Mouse (Mus musculus) megakaryocyte, embryonic 14.5 days (primary cell): ENCODE results near the gene Sbk2.

Experiments used
- FLI1 ChIP-seq: IDR thresholded peaks from 2 replicates; pipeline ENCODE4 v1.6.1; 2012; ENCODE audit warnings: low read length, inconsistent platforms, mixed read lengths
- GATA1 ChIP-seq: IDR thresholded peaks from 3 replicates; pipeline ENCODE4 v1.6.1; 2012; ENCODE audit warnings: mixed read lengths, low read length, inconsistent platforms, borderline replicate concordance

- no peak for TF ChIP-seq GATA1
- TF ChIP-seq FLI1, result no peak
Measured at GRCm38 (mm10) chr7:4924483-4924882, 39.7 kb downstream of the Sbk2 start.
